Mouse (Mus musculus): ENCODE data around the gene Gm43517.

The Gm43517 gene

DNA sequence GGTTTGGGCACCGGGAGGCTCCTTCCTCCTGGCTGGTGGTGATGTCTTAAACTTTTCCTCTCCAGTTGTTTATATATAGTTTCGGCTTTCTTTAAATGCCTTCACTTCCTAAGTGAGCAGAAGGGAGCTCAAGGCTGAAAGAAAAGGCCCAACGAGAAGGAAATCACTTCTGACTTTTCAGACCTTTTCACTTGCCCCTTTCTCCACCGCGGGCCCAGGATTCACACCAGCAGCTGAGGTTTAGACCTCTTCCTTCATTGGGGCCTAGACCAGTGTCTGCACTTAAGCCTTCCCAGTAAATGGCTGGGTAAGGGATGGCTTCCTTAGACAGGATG lies 16.8 kb downstream of the Gm43517 start:
- no peak for DNase-seq (ENCODE audit: low spot score in 2 of 2)

DNA sequence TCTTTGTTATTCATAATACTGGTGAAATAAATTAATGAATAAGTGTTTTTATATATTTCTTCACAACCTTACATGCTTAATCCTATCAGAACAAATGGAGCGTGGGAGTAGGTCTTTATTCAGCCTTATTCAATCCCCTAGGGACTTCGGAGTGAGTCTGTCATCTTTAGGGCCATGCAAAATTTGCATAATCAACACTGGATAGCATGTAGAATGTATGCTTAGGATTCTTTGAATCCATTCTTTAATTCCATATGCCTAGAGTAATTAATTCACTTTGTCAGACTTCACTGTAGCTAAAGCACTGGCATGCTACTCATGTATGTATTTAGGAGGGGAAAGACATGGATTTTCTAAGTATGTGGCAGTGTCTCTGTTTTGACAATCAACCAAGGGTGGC lies 24.9 kb downstream of the Gm43517 start:
- no peak for DNase-seq (ENCODE audit: low spot score in 2 of 2)

DNA sequence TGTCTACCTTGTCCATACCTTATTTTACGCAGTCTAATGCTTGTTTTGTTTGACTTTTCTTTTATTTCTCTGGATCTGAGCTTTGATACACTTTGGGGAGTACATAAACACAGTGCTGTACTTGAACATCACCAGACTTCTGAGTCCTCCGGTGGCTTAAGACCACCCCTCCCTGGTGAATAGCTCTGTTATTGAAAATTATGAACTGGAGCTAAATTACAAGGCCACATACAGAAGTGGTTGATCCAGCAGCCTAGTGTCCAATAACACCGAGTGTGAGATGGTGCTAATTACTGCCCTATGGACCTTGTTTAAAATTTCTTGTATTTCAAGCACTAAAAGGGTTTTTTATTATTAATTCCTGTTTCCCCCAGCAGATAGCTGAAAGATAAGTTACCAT lies 33.0 kb downstream of the Gm43517 start:
- DNase-seq (ENCODE audit: low spot score in 2 of 2), result no peak
